Mouse (Mus musculus) G1E (cell line): ENCODE measurements around the gene Slc25a28.

Source experiments
- CTCF ChIP-seq: IDR thresholded peaks from 2 replicates; pipeline ENCODE4 v1.5.1; 2012; ENCODE audit warnings: low read depth, low read length, inconsistent platforms, mixed read lengths
- POLR2AphosphoS5 ChIP-seq: IDR thresholded peaks from 2 replicates; pipeline ENCODE4 v1.6.1; 2012; ENCODE audit warnings: low read depth, low read length, inconsistent platforms; ENCODE audit not compliant: insufficient replicate concordance
- TAL1 ChIP-seq: conservative IDR thresholded peaks from 2 replicates; pipeline ENCODE4 v1.6.1; 2012; ENCODE audit warnings: low read depth, low read length, inconsistent platforms, mixed read lengths

DNA sequence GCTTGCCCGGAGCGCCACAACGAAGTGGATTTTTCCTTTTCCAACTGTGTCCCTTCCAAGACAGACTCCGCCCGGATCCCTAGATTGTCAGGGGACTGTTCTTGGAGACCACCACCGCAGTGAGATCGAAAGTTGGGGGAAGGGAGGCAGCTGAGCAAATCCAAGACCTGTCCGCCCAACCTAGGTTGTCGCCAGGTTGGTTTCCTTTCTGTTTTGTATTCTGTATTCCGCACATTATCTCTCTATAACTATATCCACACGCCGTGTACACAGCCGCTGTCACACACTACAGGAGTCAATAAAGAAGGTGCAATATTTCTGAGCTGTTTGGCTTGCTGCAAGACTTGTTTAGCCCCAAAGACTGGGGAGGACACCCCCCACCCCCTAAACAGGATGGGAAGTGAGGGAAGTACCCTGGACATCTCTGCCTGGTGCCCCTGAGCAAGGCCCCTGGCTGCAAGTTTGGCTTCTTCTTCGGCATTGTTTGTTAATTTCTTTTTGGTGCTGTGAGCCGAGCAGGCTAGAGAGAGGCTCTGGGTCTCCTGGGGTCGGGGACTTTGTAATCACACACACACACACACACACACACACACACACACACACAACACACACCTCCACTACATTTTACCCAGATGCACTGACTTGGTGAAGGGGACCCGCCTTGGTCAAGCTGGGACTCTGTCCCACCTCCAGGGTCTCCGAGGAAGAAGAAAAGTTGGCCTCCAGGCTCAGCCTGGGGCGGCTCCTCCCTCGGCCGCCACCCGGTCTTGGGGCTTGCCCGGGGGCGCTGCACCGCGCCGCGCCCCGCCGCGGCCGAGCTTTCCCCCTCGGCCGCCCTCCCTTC is 58.9 kb downstream of the Slc25a28 start:
- TF ChIP-seq TAL1 (no peak), CTCF (no peak), POLR2AphosphoS5 (no peak)
